Mouse (Mus musculus) heart, embryonic 10.5 days (tissue): ENCODE data around the gene Rnf144b. TPM values are rescaled to one million over a fixed set of nuclear protein-coding genes. Genes with fewer than 3 reads are reported as not detected.

Source experiments
- polyA plus RNA-seq: library from polyadenylated mRNA; unstranded; fragments of >200 nt; fragmentation: Nextera tagmentation; extraction: Ambion mirVana; gene quantifications from 2 replicates; pipeline ENCODE4 v1.2.1, GENCODE M21; 2016

Rnf144b gene
- polyA plus RNA-seq, 1 experiment from 2014 or later: 0.98 TPM

Other genes with a start within 250 kb of the Rnf144b start
- 29.1 and 46.4 TPM in 2 replicates for gene Kif13a, start 192.8 kb upstream of the Rnf144b start, polyA plus RNA-seq
- gene Nhlrc1, start 107.8 kb upstream of the Rnf144b start, polyA plus RNA-seq: 2.9 and 4.3 TPM in 2 replicates
- gene Kdm1b, start 79.2 kb upstream of the Rnf144b start, polyA plus RNA-seq: 7.9 and 9.2 TPM in 2 replicates
- 16.3 and 21.1 TPM in 2 replicates for gene Tpmt, start 77.9 kb upstream of the Rnf144b start, polyA plus RNA-seq
- 167 and 249 TPM in 2 replicates for gene Dek, start 16.5 kb upstream of the Rnf144b start, polyA plus RNA-seq